Mouse (Mus musculus): ENCODE data around the gene Stap2. TPM values are rescaled to one million over a fixed set of nuclear protein-coding genes. Genes with fewer than 3 reads are reported as not detected.

Gene Stap2
- total RNA-seq, 4 experiments from 2014 or later: 1.8 to 2.8 (median 2.2) TPM

- DNase-seq (ENCODE audit: low spot score in 2 of 2): peak in 1 of 2 experiments; percentile 25
Measured at GRCm38 (mm10) chr17:55959946-55960740, 45.2 kb downstream of the Stap2 start.

DNA sequence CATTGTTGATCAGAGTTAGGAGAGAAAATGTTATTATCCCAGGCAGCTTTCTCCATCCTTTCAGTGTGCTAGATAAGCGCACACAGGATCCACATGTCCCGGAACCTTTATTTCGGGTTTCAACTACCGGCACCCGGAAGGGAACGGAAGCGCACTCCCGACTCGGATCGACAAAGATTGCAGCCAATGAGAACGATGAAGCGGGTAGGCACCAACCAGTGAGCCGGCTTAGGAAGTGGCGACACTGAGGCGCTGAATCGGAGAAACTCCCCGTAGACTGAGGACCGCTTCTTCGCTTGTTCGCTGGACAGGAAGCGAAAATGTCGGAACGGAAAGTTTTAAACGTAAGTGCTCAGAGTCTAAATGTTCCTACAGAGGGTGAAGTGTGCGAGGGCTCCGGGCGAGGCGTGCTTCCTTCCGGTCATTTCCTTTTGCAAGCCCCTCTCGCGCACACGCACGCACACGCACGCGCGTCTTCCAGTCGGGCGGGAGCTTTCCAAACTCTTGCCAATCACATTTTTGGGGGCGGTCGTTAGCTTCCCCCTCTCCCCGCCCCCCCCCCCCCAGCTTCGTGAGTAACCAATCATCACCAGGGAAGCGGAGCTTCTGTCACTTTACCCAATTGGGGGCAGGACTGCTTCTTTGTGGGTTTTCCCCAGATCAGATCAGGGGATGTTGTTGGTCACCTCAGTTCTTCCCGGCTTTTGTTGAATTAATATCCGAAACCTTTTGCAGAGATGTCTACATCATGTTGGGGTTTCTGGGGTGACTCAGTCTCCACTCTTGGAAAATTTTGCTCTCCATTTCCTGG is 46.3 kb downstream of the Stap2 start, which contains the start of gene Yju2:
TSS of gene Yju2 (plus strand) at position 182 of the 811 bp plus-strand sequence.
- peak; percentile 94 to 96 for DNase-seq (ENCODE audit: low spot score in 2 of 2)

DNA sequence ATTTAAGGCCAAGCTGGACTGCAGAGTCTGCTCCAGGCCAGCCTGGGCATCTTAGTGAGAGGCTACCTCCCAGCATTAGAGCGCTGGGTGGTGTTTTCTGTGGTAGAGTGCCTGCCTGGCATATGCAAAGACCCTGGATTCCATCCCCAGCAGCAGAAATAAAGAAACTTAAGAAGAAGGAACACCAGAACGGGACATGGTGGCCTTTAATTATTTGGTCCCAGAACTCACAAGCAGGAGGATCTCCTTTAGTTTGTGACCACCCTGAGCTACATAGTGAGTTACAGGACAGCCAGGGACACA is 46.8 kb downstream of the Stap2 start:
- no peak for DNase-seq (ENCODE audit: low spot score in 2 of 2)

DNA sequence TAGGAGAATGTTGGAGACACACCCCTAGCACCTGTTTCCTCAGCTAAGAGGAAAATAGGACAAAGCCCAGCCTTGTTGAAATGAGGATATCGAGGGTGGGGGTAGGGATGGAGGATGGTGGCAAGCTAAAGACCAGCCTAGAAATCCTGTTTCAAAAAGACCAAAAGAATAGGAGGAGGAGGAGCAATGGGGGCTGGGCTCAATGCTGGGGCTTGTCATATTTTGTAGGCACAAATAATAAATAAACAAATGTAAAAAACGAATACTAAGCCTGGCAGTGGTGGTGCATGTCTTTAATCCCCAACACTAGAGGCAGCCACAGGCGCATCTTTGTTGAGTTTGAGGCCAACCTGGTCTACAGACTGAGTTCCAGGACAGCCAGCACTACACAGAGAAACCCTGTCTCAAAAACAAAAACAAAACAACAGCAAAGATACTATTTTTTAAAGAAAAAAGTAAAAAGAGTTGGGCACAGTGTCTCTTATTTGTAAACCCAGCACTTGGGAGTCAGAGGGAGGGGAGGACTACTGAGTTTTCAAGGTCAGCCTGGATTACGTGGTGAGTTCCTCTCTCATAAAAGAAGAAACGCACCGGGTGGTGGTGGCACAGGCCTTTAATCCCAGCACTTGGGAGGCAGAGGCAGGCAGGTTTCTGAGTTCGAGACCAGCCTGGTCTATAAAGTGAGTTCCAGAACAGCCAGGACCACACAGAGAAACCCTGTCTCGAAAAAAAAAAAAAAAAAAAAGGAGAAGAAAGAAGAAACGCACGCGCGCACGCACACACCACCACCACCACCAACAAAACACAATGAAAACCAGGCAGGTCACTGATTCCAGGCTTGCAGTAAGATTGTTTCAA is 47.4 kb downstream of the Stap2 start:
- DNase-seq (ENCODE audit: low spot score in 2 of 2): no peak

DNA sequence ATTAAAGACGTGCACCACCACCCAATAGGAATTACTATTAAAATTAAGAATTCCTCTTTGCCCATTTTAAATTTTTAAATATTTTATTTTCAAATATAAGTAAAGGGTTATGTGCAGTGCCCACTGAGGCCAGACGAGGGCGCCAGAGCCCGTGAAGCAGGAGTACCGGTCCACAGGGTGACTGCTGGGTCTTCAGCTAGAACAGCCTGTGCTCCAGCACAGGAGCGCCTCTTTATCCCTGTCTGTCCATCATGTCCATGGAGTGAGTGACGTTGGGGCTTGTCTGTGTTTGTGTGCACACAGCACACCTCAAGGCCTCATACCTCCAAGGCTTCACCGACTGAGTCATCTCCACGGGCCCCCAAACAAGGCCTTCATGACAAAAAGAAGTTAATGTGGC is 48.2 kb downstream of the Stap2 start:
- peak; percentile 54 to 74 for DNase-seq (ENCODE audit: low spot score in 2 of 2)

DNA sequence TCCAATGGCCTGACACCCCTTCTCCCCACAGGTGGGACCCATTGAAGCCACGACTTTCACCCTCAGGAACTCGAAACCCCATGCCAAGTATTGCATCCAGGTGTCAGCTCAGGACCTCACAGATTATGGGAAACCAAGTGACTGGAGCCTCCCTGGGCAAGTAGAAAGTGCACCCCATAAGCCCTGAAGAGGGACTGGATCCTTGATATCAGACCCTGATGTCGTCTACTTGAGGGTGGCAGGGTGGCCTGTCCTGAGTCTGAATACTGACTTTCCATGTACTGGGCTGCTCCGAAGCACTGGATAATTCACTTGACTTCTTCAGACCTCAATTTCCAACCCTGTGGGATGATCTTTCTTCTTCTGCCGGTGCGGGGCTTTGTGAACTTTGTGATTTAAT is 48.8 kb downstream of the Stap2 start:
- DNase-seq (ENCODE audit: low spot score in 2 of 2): peak in 1 of 2 experiments; percentile 17

- DNase-seq (ENCODE audit: low spot score in 2 of 2): peak; percentile 57 to 64
Measured at GRCm38 (mm10) chr17:55956129-55956528, 49.3 kb downstream of the Stap2 start.

DNA sequence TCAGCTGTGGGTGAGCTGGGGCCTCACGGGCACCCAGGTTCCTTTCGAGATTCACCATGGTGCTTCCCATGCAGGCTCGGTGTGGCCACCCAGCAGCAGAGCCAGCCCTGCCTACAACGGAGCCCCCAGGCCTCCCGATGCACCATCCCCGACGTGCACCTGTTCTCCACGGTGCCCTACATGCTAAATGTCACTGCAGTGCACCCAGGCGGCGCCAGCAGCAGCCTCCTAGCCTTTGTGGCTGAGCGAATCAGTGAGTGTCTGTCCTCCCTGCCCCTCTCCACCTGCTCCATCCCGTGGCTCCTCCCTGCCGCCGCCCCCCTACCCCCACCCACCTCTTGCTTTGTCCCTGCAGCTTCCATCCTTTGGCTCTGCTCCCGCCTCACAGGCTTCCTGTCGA is 51.2 kb downstream of the Stap2 start:
- no peak for DNase-seq (ENCODE audit: low spot score in 2 of 2)

GRCm38 (mm10) chr17:55953751-55954150 is 51.6 kb downstream of the Stap2 start:
- no peak for DNase-seq (ENCODE audit: low spot score in 2 of 2)

DNA sequence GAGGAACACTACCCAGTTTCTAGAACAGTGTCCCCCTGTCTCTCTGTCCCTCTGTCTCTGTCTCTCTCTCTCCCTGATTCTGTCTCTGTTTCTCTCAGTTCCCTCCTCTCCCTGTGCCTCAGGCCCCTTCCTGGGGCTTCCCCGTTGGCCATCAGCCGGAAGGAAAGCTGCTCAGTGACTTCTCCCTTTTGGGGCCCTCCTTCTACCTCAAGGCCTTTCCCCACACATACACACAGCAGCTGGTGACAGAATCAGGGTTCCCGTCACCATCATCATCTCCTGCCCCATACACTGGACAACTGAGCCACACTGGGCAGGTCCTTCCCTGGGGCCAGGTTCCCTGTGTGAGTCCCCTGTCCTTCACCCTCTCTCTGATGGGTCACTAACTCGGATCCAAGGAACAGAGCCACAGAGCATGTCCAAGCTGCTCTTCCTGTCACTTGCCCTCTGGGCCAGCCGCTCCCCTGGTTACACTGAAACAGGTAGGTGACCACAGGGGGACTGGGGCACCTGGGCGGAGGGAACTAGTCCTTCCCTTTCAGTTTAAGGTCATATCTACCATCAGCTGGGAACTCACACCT is 52.8 kb downstream of the Stap2 start, which contains the start of gene Ebi3:
TSS of gene Ebi3 (plus strand) at position 194 of the 581 bp plus-strand sequence.
- DNase-seq (ENCODE audit: low spot score in 2 of 2): no peak

- no peak for DNase-seq (ENCODE audit: low spot score in 2 of 2)
Measured at GRCm38 (mm10) chr17:55952041-55952440, 53.3 kb downstream of the Stap2 start.

DNA sequence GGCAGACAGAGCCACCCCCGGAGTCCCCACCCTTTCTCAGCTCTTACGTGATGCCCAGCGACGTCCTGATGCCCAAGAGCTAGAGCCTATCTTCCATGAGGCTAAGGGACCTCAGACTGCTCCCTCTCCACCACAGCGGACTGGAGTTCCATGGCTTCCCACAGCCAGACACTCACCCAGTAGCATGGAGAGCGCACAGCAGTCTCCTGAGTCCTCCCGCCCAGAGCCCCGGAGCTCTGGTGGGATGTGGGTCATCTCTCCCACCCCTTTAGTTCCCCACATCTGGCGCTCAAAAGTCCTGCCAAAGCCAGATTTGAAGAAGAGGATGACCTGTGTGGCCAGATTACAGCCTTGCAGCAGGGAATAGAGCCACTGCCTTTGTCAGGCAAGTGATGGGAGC is 54.8 kb downstream of the Stap2 start:
- DNase-seq (ENCODE audit: low spot score in 2 of 2): no peak

GRCm38 (mm10) chr17:55949400-55949799 is 56.0 kb downstream of the Stap2 start, which contains the start of gene Zfp119b:
Gene Zfp119b (minus strand): TSS chr17:55949500.
- DNase-seq (ENCODE audit: low spot score in 2 of 2): no peak

- no peak for DNase-seq (ENCODE audit: low spot score in 2 of 2)
Measured at GRCm38 (mm10) chr17:55948647-55949046, 56.7 kb downstream of the Stap2 start.

Other genes with a start within 250 kb of the Stap2 start
- 1 to 10 TPM; 5.0 to 6.7 (median 5.3) TPM for gene Zfp119a, start 126.7 kb downstream of the Stap2 start, total RNA-seq (2022)
- gene Zfp959, start 113.5 kb downstream of the Stap2 start, total RNA-seq (2022): 1 to 10 TPM; 5.6 to 8.4 (median 7.2) TPM
- gene Zfp119b, start 56.1 kb downstream of the Stap2 start, total RNA-seq (2022): 1 to 10 TPM; 3.3 to 5.6 (median 3.8) TPM
- 1 to 10 TPM; 1.2 to 3.2 (median 1.8) TPM for gene Ebi3, start 52.9 kb downstream of the Stap2 start, total RNA-seq (2022)
- gene Yju2, start 46.5 kb downstream of the Stap2 start, total RNA-seq (2022): 10 to 100 TPM; 16.9 to 19.1 (median 18.9) TPM
- 10 to 100 TPM; 24.3 to 29.0 (median 26.8) TPM for gene Shd, start 35.1 kb downstream of the Stap2 start, total RNA-seq (2022)
- gene Fsd1, start 19.1 kb downstream of the Stap2 start, total RNA-seq (2022): 10 to 100 TPM; 68.1 to 83.4 (median 76.2) TPM
- gene Mpnd, start 127 bp upstream of the Stap2 start, total RNA-seq (2022): 100 to 1,000 TPM; 102 to 115 (median 106) TPM
- gene Sh3gl1, start 31.1 kb upstream of the Stap2 start, total RNA-seq (2022): 10 to 100 TPM; 44.1 to 55.6 (median 52.1) TPM
- gene Chaf1a, start 34.9 kb upstream of the Stap2 start, total RNA-seq (2022): 1 to 10 TPM; 2.5 to 3.5 (median 2.7) TPM
- 10 to 100 TPM; 76.5 to 96.6 (median 88.0) TPM for gene Ubxn6, start 69.4 kb upstream of the Stap2 start, total RNA-seq (2022)
- gene Hdgfl2, start 74.0 kb upstream of the Stap2 start, total RNA-seq (2022): 100 to 1,000 TPM; 112 to 127 (median 115) TPM
- gene Plin4, start 104.2 kb upstream of the Stap2 start, total RNA-seq (2022): 10 to 100 TPM in 2 of 4 experiments, 1 to 10 TPM in 2; 7.7 to 20.5 (median 12.2) TPM
- under 1 TPM; 0.53 to 0.80 (median 0.66) TPM for gene Plin5, start 112.0 kb upstream of the Stap2 start, total RNA-seq (2022)
- gene Lrg1, start 116.4 kb upstream of the Stap2 start, total RNA-seq (2022): 1 to 10 TPM in 1 of 4 experiments, under 1 TPM in 3; 0.55 to 1.1 (median 0.74) TPM
- 100 to 1,000 TPM; 116 to 118 (median 117) TPM for gene Sema6b, start 134.8 kb upstream of the Stap2 start, total RNA-seq (2022)
- 1 to 10 TPM; 5.3 to 6.4 (median 5.9) TPM for gene Tnfaip8l1, start 156.9 kb upstream of the Stap2 start, total RNA-seq (2022)
- gene Mydgf, start 178.3 kb upstream of the Stap2 start, total RNA-seq (2022): 10 to 100 TPM; 34.7 to 42.6 (median 40.1) TPM
- gene Dpp9, start 213.3 kb upstream of the Stap2 start, total RNA-seq (2022): 10 to 100 TPM; 54.5 to 65.5 (median 60.5) TPM

All from layer of hippocampus, adult 8-10 months (tissue).